21 mouse cellular contexts compared by ENCODE assay signal in the genomic region with DNA sequence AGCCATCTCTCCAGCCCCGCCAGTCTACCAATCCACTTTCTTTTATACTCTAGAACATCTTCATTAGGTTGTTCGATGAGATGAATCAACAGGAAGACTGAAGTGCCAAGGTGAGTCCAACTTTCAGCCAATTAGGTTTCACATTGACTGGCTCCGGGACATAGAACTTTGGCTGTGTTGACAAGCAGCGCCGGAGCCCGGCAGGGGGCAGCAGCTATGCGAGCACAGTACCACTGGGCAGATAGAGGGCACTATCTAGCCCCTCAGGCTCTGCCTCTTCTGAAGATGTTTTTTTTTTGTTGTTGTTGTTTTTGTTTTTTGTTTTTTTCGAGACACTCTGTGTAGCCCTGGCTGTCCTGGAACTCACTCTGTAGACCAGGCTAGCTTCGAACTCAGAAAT. TPM values are rescaled to one million over a fixed set of nuclear protein-coding genes. Genes with fewer than 3 reads are reported as not detected.
DNase-seq lines count a peak whose midpoint lies in the region; ATAC-seq and TF ChIP-seq lines count a peak whose summit lies in the region.
"Had no signal": no experiment of that assay in that cellular context is flagged by ENCODE, and none has a peak within 500 bp of the region (broad histone marks: within the 10 kb centered on the region; RNA-seq: fewer than 3 reads in every experiment).

No protein-coding gene starts in this region.

- no peak overlapping the region for H3K4me3 ChIP-seq in lung, embryonic 14.5 days (ENCODE audit: low read depth, low read length)
- H3K4me3 ChIP-seq in lung, postnatal 0 days (ENCODE audit: low read depth, low read length): no peak overlapping the region
- H3K4me3 ChIP-seq in CH12.LX (replicated peaks in 1 of 3; ENCODE audit: low read depth in 2 of 3, low read length in 2 of 3, poor library complexity in 1 of 3): no peak overlapping the region
- no peak overlapping the region for H3K4me3 ChIP-seq in E14TG2a.4 (replicated peaks; ENCODE audit: low read length)
- no peak overlapping the region for H3K4me3 ChIP-seq in forebrain, embryonic 15.5 days
- H3K4me3 ChIP-seq: embryonic facial prominence, embryonic 13.5 days; forebrain, embryonic 12.5 days; gastrocnemius, adult 2 months; heart, embryonic 12.5 days; hindbrain, embryonic 10.5 days had no signal

- dilution Hi-C loops in CH12.LX (cut with MboI; ENCODE audit: extremely low pct_ligation_motif_present, extremely low pct_unique_long_range_greater_than_20kb, low sequenced_read_pairs): no loop called here

- in situ Hi-C loops in CH12.LX (cut with MboI; ENCODE audit: low pct_ligation_motif_present, low pct_unique_long_range_greater_than_20kb, low sequenced_read_pairs): loop anchor here (10.0 kb wide), 1 partner anchor 1583 kb away; a partner anchor contains a TSS

- TF ChIP-seq POLR2A in CH12.LX (IDR thresholded peaks at IDR 0.05; ENCODE audit: low read depth, low read length): no peak

- no peaks in the 10 kb centered on the region for H3K4me1 ChIP-seq in lung, embryonic 14.5 days (ENCODE audit: insufficient read depth)
- no peaks in the 10 kb centered on the region for H3K4me1 ChIP-seq in lung, postnatal 0 days (ENCODE audit: insufficient read depth, low read depth, low read length)
- H3K4me1 ChIP-seq in CH12.LX (ENCODE audit: control insufficient read depth in 1 of 2, insufficient read depth in 2 of 2): no peaks in the 10 kb centered on the region
- H3K4me1 ChIP-seq in E14TG2a.4 (replicated peaks; ENCODE audit: low read depth, low read length): no peaks in the 10 kb centered on the region
- no peaks in the 10 kb centered on the region for H3K4me1 ChIP-seq in forebrain, embryonic 15.5 days
- H3K4me1 ChIP-seq: embryonic facial prominence, embryonic 13.5 days; forebrain, embryonic 12.5 days; heart, embryonic 12.5 days; hindbrain, embryonic 10.5 days had no signal

- peak; percentile 13 for TF ChIP-seq RAD21 in CH12.LX (IDR thresholded peaks at IDR 0.05; ENCODE audit: low read depth, low read length)

- no peak for TF ChIP-seq EP300 in lung, postnatal 0 days (IDR thresholded peaks at IDR 0.05)
- TF ChIP-seq EP300 in CH12.LX (IDR thresholded peaks at IDR 0.05; ENCODE audit: low read length): no peak

- no peak for ATAC-seq in lung, embryonic 14.5 days (ENCODE audit: insufficient read depth)
- no peak for ATAC-seq in lung, postnatal 0 days
- ATAC-seq in megakaryocyte, adult 5-6 weeks (ENCODE audit: poor library complexity, severe bottlenecking): no peak
- ATAC-seq in forebrain, embryonic 15.5 days (replicated peaks): no peak
- ATAC-seq: activated CD4-positive, CD25-positive, alpha-beta regulatory T cell, adult 4 months had no signal

- H3K9ac ChIP-seq in lung, embryonic 14.5 days: no peak overlapping the region
- no peak overlapping the region for H3K9ac ChIP-seq in lung, postnatal 0 days (replicated peaks; ENCODE audit: low read depth)
- H3K9ac ChIP-seq in CH12.LX (ENCODE audit: insufficient read depth, low read depth): no peak overlapping the region
- no peak overlapping the region for H3K9ac ChIP-seq in forebrain, embryonic 15.5 days (replicated peaks)
- H3K9ac ChIP-seq: embryonic facial prominence, embryonic 13.5 days; forebrain, embryonic 12.5 days; heart, embryonic 12.5 days; hindbrain, embryonic 14.5 days had no signal

- no peaks in the 10 kb centered on the region for H3K36me3 ChIP-seq in lung, embryonic 14.5 days (ENCODE audit: insufficient read depth)
- H3K36me3 ChIP-seq in lung, postnatal 0 days (ENCODE audit: insufficient read depth, low read length): no peaks in the 10 kb centered on the region
- H3K36me3 ChIP-seq in CH12.LX (replicated peaks in 1 of 2; ENCODE audit: control insufficient read depth in 1 of 2, insufficient read depth in 1 of 2, low read length in 1 of 2) (no peaks in the 10 kb centered on the region), E14TG2a.4 (ENCODE audit: insufficient read depth, low read length) (no peaks in the 10 kb centered on the region)
- no peaks in the 10 kb centered on the region for H3K36me3 ChIP-seq in forebrain, embryonic 15.5 days
- H3K36me3 ChIP-seq: embryonic facial prominence, embryonic 13.5 days; forebrain, embryonic 12.5 days; G1E; heart, embryonic 12.5 days; hindbrain, embryonic 10.5 days had no signal

- H3K79me2 ChIP-seq in CH12.LX (replicated peaks; ENCODE audit: control insufficient read depth, extremely low read depth, insufficient read depth, poor library complexity, severe bottlenecking): no peaks in the 10 kb centered on the region

- H3K4me2 ChIP-seq in lung, embryonic 14.5 days: no peak overlapping the region
- H3K4me2 ChIP-seq in lung, postnatal 0 days (replicated peaks; ENCODE audit: low read depth, low read length): no peak overlapping the region
- no peak overlapping the region for H3K4me2 ChIP-seq in CH12.LX (ENCODE audit: insufficient read depth, low read depth, poor library complexity, severe bottlenecking)
- no peak overlapping the region for H3K4me2 ChIP-seq in forebrain, embryonic 15.5 days (replicated peaks)
- H3K4me2 ChIP-seq: embryonic facial prominence, embryonic 13.5 days; forebrain, embryonic 12.5 days; heart, embryonic 12.5 days; hindbrain, embryonic 14.5 days had no signal

- WGBS in lung, embryonic 14.5 days: 69% methylated on average over 9 of the region's 9 CpGs
- WGBS in lung, postnatal 0 days: 69% methylated on average over 9 of the region's 9 CpGs
- 81% methylated on average over 9 of the region's 9 CpGs for WGBS in forebrain, embryonic 15.5 days

- no peak overlapping the region for H3K27ac ChIP-seq in lung, embryonic 14.5 days (ENCODE audit: low read depth)
- H3K27ac ChIP-seq in lung, postnatal 0 days (ENCODE audit: low read length): no peak overlapping the region
- H3K27ac ChIP-seq in CH12.LX (ENCODE audit: insufficient read depth, low read depth): no peak overlapping the region
- H3K27ac ChIP-seq in forebrain, embryonic 15.5 days (replicated peaks): no peak overlapping the region
- H3K27ac ChIP-seq: embryonic facial prominence, embryonic 13.5 days; forebrain, embryonic 12.5 days; gastrocnemius, adult 2 months; hindbrain, embryonic 10.5 days; hindbrain, embryonic 14.5 days had no signal

- TF ChIP-seq CTCF in lung, embryonic 14.5 days (IDR thresholded peaks at IDR 0.05; ENCODE audit: low read depth): peak; percentile 9; the same call in 1 of the 2 replicates
- TF ChIP-seq CTCF in lung, postnatal 0 days (IDR thresholded peaks at IDR 0.05): no peak; the same call in 1 of the 2 replicates
- TF ChIP-seq CTCF in CH12.LX (conservative IDR thresholded peaks at IDR 0.05 in 1 of 2, IDR thresholded peaks at IDR 0.05 in 1 of 2; ENCODE audit: low read depth in 2 of 2, low read length in 2 of 2) (peak in 1 of 2 experiments; percentile 94; a peak in 2 of 4 replicates), E14TG2a.4 (conservative IDR thresholded peaks at IDR 0.05; ENCODE audit: low read length) (peak; percentile 58)

- no peaks in the 10 kb centered on the region for H3K27me3 ChIP-seq in lung, embryonic 14.5 days (ENCODE audit: insufficient read depth, low read length)
- H3K27me3 ChIP-seq in lung, postnatal 0 days (replicated peaks; ENCODE audit: insufficient read depth, low read length): no peaks in the 10 kb centered on the region
- peaks cover 52% of the 10 kb centered on the region for H3K27me3 ChIP-seq in CH12.LX (replicated peaks)
- H3K27me3 ChIP-seq in E14TG2a.4 (ENCODE audit: insufficient read depth, low read length): peaks cover 12% of the 10 kb centered on the region
- H3K27me3 ChIP-seq in forebrain, embryonic 15.5 days: no peaks in the 10 kb centered on the region
- H3K27me3 ChIP-seq: embryonic facial prominence, embryonic 13.5 days; forebrain, embryonic 12.5 days; heart, embryonic 12.5 days had no signal

- no peak for DNase-seq in lung, embryonic 14.5 days
- no peak for DNase-seq in lung, postnatal 0 days (ENCODE audit: low spot score)
- DNase-seq in CH12.LX (ENCODE audit: extremely low read depth) (peak; percentile 35), R1 (ENCODE audit: low read depth, low spot score) (peak; percentile 54)
- DNase-seq: adrenal gland, postnatal 14 days; cerebellum, adult 11-12 months; cerebellum, adult 9-10 months; cerebellum, postnatal 25 days; gastrocnemius, adult 2 months; gastrocnemius, postnatal 25 days had no signal

- H3K9me3 ChIP-seq in lung, embryonic 14.5 days (ENCODE audit: low read depth, low read length): no peaks in the 10 kb centered on the region
- H3K9me3 ChIP-seq in lung, postnatal 0 days (ENCODE audit: low read length): no peaks in the 10 kb centered on the region
- H3K9me3 ChIP-seq in CH12.LX (replicated peaks; ENCODE audit: low read length): peaks cover 4% of the 10 kb centered on the region
- H3K9me3 ChIP-seq in E14TG2a.4 (ENCODE audit: low read length): no peaks in the 10 kb centered on the region
- H3K9me3 ChIP-seq in forebrain, embryonic 15.5 days: no peaks in the 10 kb centered on the region
- H3K9me3 ChIP-seq: embryonic facial prominence, embryonic 13.5 days; G1E; hindbrain, embryonic 10.5 days had no signal

RNA-seq across cellular contexts. Expression of a gene that starts 36.7 kb away (rescaled TPM):
- 0.42 TPM in 1 of 2 replicates, not detected in the other for polyA plus RNA-seq in lung, embryonic 14.5 days (2014; fragmentation: Nextera tagmentation; extraction: Ambion mirVana)
- polyA plus RNA-seq in lung, postnatal 0 days (2015; fragmentation: Nextera tagmentation; extraction: Ambion mirVana): 0.24 TPM in 1 of 2 replicates, not detected in the other
- total RNA-seq in CH12.LX (2012; rRNA removed) (0.42 TPM in 1 of 2 replicates, not detected in the other), CH12.LX (2014; rRNA removed) (0.22 TPM in 1 of 2 replicates, not detected in the other)
- 0.27 and 0.90 TPM in 2 replicates for polyA plus RNA-seq in CH12.LX (2012; ENCODE audit: insufficient read length, low read depth)
- total RNA-seq in megakaryocyte, adult 5-6 weeks (2015): 0.41 and 1.9 TPM in 2 replicates
- total RNA-seq in megakaryocyte, adult 5-6 weeks (2017): 0.07 and 0.20 TPM in 2 replicates
- 0.20 and 0.80 TPM in 2 replicates for polyA plus RNA-seq in forebrain, embryonic 15.5 days (2015; fragmentation: Nextera tagmentation; extraction: Ambion mirVana)
- total RNA-seq: adrenal gland, postnatal 14 days; gastrocnemius, adult 2 months; gastrocnemius, postnatal 25 days; heart, postnatal 25 days had no signal
- polyA plus RNA-seq: G1E had no signal

RNA-seq across cellular contexts. Expression of a gene that starts 40.3 kb away (rescaled TPM):
- polyA plus RNA-seq in lung, embryonic 14.5 days (2014; fragmentation: Nextera tagmentation; extraction: Ambion mirVana): 22.8 and 25.0 TPM in 2 replicates
- 13.3 and 17.5 TPM in 2 replicates for polyA plus RNA-seq in lung, postnatal 0 days (2015; fragmentation: Nextera tagmentation; extraction: Ambion mirVana)
- total RNA-seq in CH12.LX (2012; rRNA removed): 8.1 and 9.4 TPM in 2 replicates
- total RNA-seq in CH12.LX (2014; rRNA removed): 12.0 and 12.4 TPM in 2 replicates
- 11.7 and 13.7 TPM in 2 replicates for polyA plus RNA-seq in CH12.LX (2012; ENCODE audit: insufficient read length, low read depth)
- total RNA-seq in megakaryocyte, adult 5-6 weeks (2015): 9.4 and 11.9 TPM in 2 replicates
- 11.4 and 13.3 TPM in 2 replicates for total RNA-seq in megakaryocyte, adult 5-6 weeks (2017)
- polyA plus RNA-seq in forebrain, embryonic 15.5 days (2015; fragmentation: Nextera tagmentation; extraction: Ambion mirVana): 53.6 and 56.2 TPM in 2 replicates

RNA-seq across cellular contexts. Expression of a gene that starts 40.4 kb away (rescaled TPM):
- polyA plus RNA-seq in lung, embryonic 14.5 days (2014; fragmentation: Nextera tagmentation; extraction: Ambion mirVana): 227 and 229 TPM in 2 replicates
- polyA plus RNA-seq in lung, postnatal 0 days (2015; fragmentation: Nextera tagmentation; extraction: Ambion mirVana): 67.8 and 70.5 TPM in 2 replicates
- total RNA-seq in CH12.LX (2012; rRNA removed) (304 and 324 TPM in 2 replicates), CH12.LX (2014; rRNA removed) (257 TPM in 2 replicates)
- 373 and 400 TPM in 2 replicates for polyA plus RNA-seq in CH12.LX (2012; ENCODE audit: insufficient read length, low read depth)
- 42.1 and 50.9 TPM in 2 replicates for total RNA-seq in megakaryocyte, adult 5-6 weeks (2015)
- total RNA-seq in megakaryocyte, adult 5-6 weeks (2017): 73.4 and 79.0 TPM in 2 replicates
- 178 and 179 TPM in 2 replicates for polyA plus RNA-seq in forebrain, embryonic 15.5 days (2015; fragmentation: Nextera tagmentation; extraction: Ambion mirVana)

RNA-seq across cellular contexts. Expression of a gene that starts 59.4 kb away (rescaled TPM):
- polyA plus RNA-seq in lung, embryonic 14.5 days (2014; fragmentation: Nextera tagmentation; extraction: Ambion mirVana): 8.7 and 9.8 TPM in 2 replicates
- polyA plus RNA-seq in lung, postnatal 0 days (2015; fragmentation: Nextera tagmentation; extraction: Ambion mirVana): 2.4 and 2.8 TPM in 2 replicates
- total RNA-seq in CH12.LX (2012; rRNA removed) (7.6 and 8.1 TPM in 2 replicates), CH12.LX (2014; rRNA removed) (5.0 and 5.4 TPM in 2 replicates)
- 8.2 and 8.7 TPM in 2 replicates for polyA plus RNA-seq in CH12.LX (2012; ENCODE audit: insufficient read length, low read depth)
- total RNA-seq in megakaryocyte, adult 5-6 weeks (2015): 0.83 and 1.1 TPM in 2 replicates
- 1.5 and 1.7 TPM in 2 replicates for total RNA-seq in megakaryocyte, adult 5-6 weeks (2017)
- 9.3 and 9.8 TPM in 2 replicates for polyA plus RNA-seq in forebrain, embryonic 15.5 days (2015; fragmentation: Nextera tagmentation; extraction: Ambion mirVana)

Comparison
In these comparisons a context has a peak if more than half of its experiments do, and no peak if none do; other contexts are left out.
1. DNase-seq: peak in CH12.LX (single experiment) and R1 (single experiment); none in lung, embryonic 14.5 days (single experiment) and lung, postnatal 0 days (single experiment).